Mouse (Mus musculus): ENCODE measurements around the gene Pde4c. TPM values are rescaled to one million over a fixed set of nuclear protein-coding genes. Genes with fewer than 3 reads are reported as not detected.

The Pde4c gene
- total and polyA plus RNA-seq, 2 experiments from 2014 or later = 0.26 to 0.31 TPM

DNA sequence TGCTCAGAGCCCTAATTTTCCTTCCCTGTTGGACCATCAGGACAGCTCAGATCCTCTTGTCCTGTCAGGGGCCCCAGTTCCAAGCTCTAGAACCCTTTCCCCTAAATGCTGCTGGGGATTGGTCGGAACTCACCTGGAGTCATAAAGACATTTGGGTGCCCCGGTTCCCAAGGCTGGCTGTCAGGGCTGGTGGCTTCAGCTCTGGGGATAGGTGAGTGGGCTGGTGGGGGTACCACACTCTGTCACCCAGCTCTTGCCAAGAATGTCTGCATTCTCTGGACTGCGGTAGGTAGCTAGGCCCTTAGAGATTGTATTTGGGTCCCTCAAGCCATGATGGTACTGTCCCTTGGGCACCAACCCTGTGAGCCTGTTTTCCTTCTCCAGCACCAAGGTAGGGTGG is 20.2 kb upstream of the Pde4c start, which contains the start of gene Iqcn:
TSS of gene Iqcn (plus strand) at position 171 of the 400 bp plus-strand sequence.
- Histone ChIP-seq H3K4me1 (ENCODE audit: insufficient read depth, low read length) (peaks cover 6% of the 10 kb centered on the region; the same call in 1 of the 2 replicates), H3K4me2 (ENCODE audit: low read depth, low read length) (peak within 1 kb of the TSS; percentile 61), H3K27ac (peak within 1 kb of the TSS; percentile 26; the same call in 1 of the 2 replicates), H3K9ac (replicated peaks; ENCODE audit: low read length) (0 out of 2 replicates have a peak within 1 kb of the TSS, but pooled peaks have one; percentile 9), H3K4me3 (ENCODE audit: low read length) (no peak within 1 kb of the TSS), H3K36me3 (ENCODE audit: insufficient read depth, low read length) (0 out of 2 replicates have a peak, but pooled peaks cover 5% of the 10 kb centered on the region), H3K27me3 (ENCODE audit: insufficient read depth, low read length) (no peaks in the 10 kb centered on the region), H3K9me3 (ENCODE audit: low read length) (no peaks in the 10 kb centered on the region)
- DNase-seq (ENCODE audit: low spot score) (no peak), ATAC-seq (no peak)
- TF ChIP-seq CTCF (IDR thresholded peaks at IDR 0.05; ENCODE audit: low read depth) = no peak
- 96% methylated on average over 3 of the region's 3 CpGs for WGBS

DNA sequence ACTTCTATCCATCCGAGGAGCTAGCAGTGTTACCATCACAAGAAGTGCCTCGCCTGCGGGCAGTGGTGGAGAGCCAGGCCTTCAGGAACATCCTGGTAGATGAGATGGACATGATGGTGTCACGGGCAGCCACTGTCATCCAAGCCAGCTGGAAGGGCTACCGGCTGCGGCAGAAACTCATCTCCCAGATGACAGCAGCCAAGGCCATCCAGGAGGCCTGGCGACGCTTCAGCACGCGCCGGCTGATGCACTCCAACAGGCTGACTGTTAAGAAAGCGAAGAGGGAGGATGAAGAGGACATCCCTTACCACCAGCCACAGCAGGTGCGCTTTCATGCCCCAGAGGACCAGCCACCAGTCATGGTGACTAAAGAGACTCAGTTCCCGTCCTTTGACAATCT is 15.2 kb upstream of the Pde4c start:
- DNase-seq (ENCODE audit: low spot score) = no peak
- no peak overlapping the region for H3K27ac ChIP-seq
- no peak for ATAC-seq
- H3K9ac ChIP-seq (replicated peaks; ENCODE audit: low read length) = no peak overlapping the region
- TF ChIP-seq CTCF (IDR thresholded peaks at IDR 0.05; ENCODE audit: low read depth) = no peak
- WGBS = 86% methylated on average over 14 of the region's 14 CpGs
- H3K4me3 ChIP-seq (ENCODE audit: low read length) = no peak overlapping the region
- H3K27me3 ChIP-seq (ENCODE audit: insufficient read depth, low read length) = no peaks in the 10 kb centered on the region
- no peak overlapping the region for H3K4me2 ChIP-seq (ENCODE audit: low read depth, low read length)
- H3K36me3 ChIP-seq (ENCODE audit: insufficient read depth, low read length) = no peaks in the 10 kb centered on the region
- H3K9me3 ChIP-seq (ENCODE audit: low read length) = no peaks in the 10 kb centered on the region
- H3K4me1 ChIP-seq (ENCODE audit: insufficient read depth, low read length) = no peaks in the 10 kb centered on the region

DNA sequence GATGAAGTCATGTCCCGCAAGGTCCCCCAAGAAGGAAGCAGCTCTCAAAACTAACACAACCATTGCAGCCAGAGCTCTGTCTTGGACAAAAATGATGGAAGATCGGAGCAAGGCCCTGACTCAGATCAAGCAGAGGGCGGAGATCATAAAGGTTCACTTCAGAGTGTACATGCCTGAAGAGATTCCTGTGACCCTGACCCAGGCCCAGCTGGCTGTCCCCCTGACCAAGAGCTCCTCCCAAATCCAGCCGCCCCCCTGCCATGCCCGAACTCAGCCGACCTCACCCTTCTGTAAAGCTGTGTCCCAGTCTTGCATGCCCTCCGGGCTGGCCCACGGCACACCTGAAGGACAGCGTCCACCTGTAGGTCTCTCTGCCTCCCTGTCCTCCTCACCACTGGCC is 13.7 kb upstream of the Pde4c start:
- TF ChIP-seq CTCF (IDR thresholded peaks at IDR 0.05; ENCODE audit: low read depth) = no peak
- no peaks in the 10 kb centered on the region for H3K36me3 ChIP-seq (ENCODE audit: insufficient read depth, low read length)
- no peak overlapping the region for H3K27ac ChIP-seq
- no peaks in the 10 kb centered on the region for H3K27me3 ChIP-seq (ENCODE audit: insufficient read depth, low read length)
- H3K4me1 ChIP-seq (ENCODE audit: insufficient read depth, low read length) = no peaks in the 10 kb centered on the region
- H3K9ac ChIP-seq (replicated peaks; ENCODE audit: low read length) = no peak overlapping the region
- ATAC-seq = no peak
- no peak overlapping the region for H3K4me3 ChIP-seq (ENCODE audit: low read length)
- H3K9me3 ChIP-seq (ENCODE audit: low read length) = no peaks in the 10 kb centered on the region
- 93% methylated on average over 9 of the region's 9 CpGs for WGBS
- no peak overlapping the region for H3K4me2 ChIP-seq (ENCODE audit: low read depth, low read length)
- no peak for DNase-seq (ENCODE audit: low spot score)

DNA sequence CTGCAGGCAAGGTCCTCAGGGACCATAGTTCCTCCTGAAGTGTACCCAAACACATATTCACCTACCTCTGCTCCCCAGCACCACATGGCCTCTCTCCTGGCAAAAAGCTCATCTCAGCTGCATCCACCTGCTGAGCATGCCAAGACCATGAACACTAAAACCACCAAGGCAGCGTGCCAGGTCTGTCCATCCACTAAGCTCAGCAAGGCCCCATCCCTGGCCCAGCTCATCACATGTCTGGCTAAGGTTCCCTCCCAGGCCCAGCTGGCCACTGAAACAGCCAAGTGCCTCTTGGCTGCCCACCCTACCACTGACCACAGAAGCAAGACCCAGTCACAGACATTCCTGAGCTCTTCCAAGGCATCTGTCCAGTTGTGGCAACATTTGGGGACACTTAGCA is 13.2 kb upstream of the Pde4c start:
- 62% methylated on average over 1 of the region's 1 CpGs for WGBS
- no peaks in the 10 kb centered on the region for H3K36me3 ChIP-seq (ENCODE audit: insufficient read depth, low read length)
- DNase-seq (ENCODE audit: low spot score) = no peak
- H3K9me3 ChIP-seq (ENCODE audit: low read length) = no peaks in the 10 kb centered on the region
- no peak overlapping the region for H3K9ac ChIP-seq (replicated peaks; ENCODE audit: low read length)
- ATAC-seq = no peak
- no peaks in the 10 kb centered on the region for H3K27me3 ChIP-seq (ENCODE audit: insufficient read depth, low read length)
- no peak overlapping the region for H3K4me2 ChIP-seq (ENCODE audit: low read depth, low read length)
- H3K4me1 ChIP-seq (ENCODE audit: insufficient read depth, low read length) = no peaks in the 10 kb centered on the region
- TF ChIP-seq CTCF (IDR thresholded peaks at IDR 0.05; ENCODE audit: low read depth) = no peak
- H3K4me3 ChIP-seq (ENCODE audit: low read length) = no peak overlapping the region
- H3K27ac ChIP-seq = no peak overlapping the region

DNA sequence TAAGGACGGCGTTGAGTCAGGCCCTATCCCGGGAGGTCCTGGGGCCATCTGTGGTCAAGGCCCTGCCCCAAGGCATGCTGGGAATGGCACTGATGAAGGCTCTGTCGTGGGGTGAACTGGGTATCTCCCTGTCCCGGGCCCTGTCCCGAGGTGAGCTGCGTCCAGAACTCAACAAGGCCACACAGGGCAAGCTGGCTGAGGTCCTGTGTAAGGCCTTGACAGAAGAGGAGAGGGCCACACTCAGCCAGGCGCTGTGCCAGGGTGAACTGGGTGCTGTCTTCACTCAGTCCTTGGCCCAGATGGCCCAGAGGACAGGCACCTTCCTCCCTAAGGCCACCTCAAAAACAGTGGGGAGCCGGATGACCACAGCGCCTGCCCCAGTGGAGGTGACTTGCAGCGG is 12.5 kb upstream of the Pde4c start:
- Histone ChIP-seq H3K27ac (no peak overlapping the region), H3K9ac (replicated peaks; ENCODE audit: low read length) (no peak overlapping the region), H3K4me2 (ENCODE audit: low read depth, low read length) (no peak overlapping the region), H3K27me3 (ENCODE audit: insufficient read depth, low read length) (no peaks in the 10 kb centered on the region), H3K36me3 (ENCODE audit: insufficient read depth, low read length) (no peaks in the 10 kb centered on the region), H3K4me3 (ENCODE audit: low read length) (no peak overlapping the region), H3K9me3 (ENCODE audit: low read length) (no peaks in the 10 kb centered on the region), H3K4me1 (ENCODE audit: insufficient read depth, low read length) (no peaks in the 10 kb centered on the region)
- 87% methylated on average over 11 of the region's 11 CpGs for WGBS
- no peak for DNase-seq (ENCODE audit: low spot score)
- ATAC-seq = no peak
- no peak for TF ChIP-seq CTCF (IDR thresholded peaks at IDR 0.05; ENCODE audit: low read depth)

DNA sequence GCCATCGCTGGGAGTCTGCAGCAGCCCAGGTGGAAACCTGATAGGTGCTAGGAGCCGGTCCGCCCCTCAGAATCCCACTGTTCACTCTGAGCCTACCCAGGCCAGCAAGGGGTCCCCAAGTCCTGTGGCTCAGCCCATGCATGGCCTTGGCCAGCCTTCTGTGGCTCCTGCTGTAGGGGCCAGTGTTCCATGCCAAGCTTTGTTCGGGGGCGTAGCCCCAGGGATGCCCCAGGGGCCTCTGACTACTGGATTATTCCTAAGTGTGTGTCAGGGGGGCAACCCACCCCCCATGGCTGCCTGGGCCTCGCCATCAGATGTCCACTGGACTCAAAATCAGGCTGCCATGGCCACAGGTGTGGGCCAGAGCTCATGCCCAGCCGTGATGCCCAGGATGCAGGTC is 9.5 kb upstream of the Pde4c start:
- Histone ChIP-seq H3K4me2 (ENCODE audit: low read depth, low read length) (no peak overlapping the region), H3K4me3 (ENCODE audit: low read length) (no peak overlapping the region), H3K9ac (replicated peaks; ENCODE audit: low read length) (no peak overlapping the region), H3K4me1 (ENCODE audit: insufficient read depth, low read length) (no peaks in the 10 kb centered on the region), H3K27ac (no peak overlapping the region), H3K9me3 (ENCODE audit: low read length) (no peaks in the 10 kb centered on the region), H3K36me3 (ENCODE audit: insufficient read depth, low read length) (no peaks in the 10 kb centered on the region), H3K27me3 (ENCODE audit: insufficient read depth, low read length) (no peaks in the 10 kb centered on the region)
- WGBS = 78% methylated on average over 7 of the region's 7 CpGs
- ATAC-seq (no peak), DNase-seq (ENCODE audit: low spot score) (no peak)
- no peak for TF ChIP-seq CTCF (IDR thresholded peaks at IDR 0.05; ENCODE audit: low read depth)

DNA sequence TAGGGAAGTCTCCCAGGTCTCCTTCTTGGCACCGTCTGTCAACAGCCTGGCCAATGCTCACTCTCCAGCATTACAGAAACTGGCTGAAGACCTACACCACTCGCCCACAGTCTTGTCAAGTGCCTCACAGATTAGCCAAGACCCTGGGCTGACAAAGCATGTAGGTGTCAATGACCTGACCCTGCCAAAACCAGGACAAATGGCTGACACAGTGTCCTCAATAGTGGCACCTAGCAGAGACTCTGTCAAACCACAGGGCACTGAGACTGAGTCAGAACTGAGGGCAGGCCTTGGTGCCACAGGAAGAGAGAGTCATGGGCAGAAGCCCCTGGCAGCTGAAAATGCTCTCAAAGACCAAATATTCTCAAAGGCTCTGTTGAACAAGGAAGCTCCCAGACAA is 8.4 kb upstream of the Pde4c start:
- Histone ChIP-seq H3K4me1 (ENCODE audit: insufficient read depth, low read length) (no peaks in the 10 kb centered on the region), H3K27ac (no peak overlapping the region), H3K4me2 (ENCODE audit: low read depth, low read length) (no peak overlapping the region), H3K4me3 (ENCODE audit: low read length) (no peak overlapping the region), H3K36me3 (ENCODE audit: insufficient read depth, low read length) (no peaks in the 10 kb centered on the region), H3K27me3 (ENCODE audit: insufficient read depth, low read length) (no peaks in the 10 kb centered on the region), H3K9ac (replicated peaks; ENCODE audit: low read length) (no peak overlapping the region), H3K9me3 (ENCODE audit: low read length) (no peaks in the 10 kb centered on the region)
- WGBS = 70% methylated on average over 2 of the region's 2 CpGs
- no peak for TF ChIP-seq CTCF (IDR thresholded peaks at IDR 0.05; ENCODE audit: low read depth)
- no peak for DNase-seq (ENCODE audit: low spot score)
- no peak for ATAC-seq
